Mouse (Mus musculus) heart, postnatal 4 days (tissue): ENCODE measurements around the gene Vars2. TPM values are rescaled to one million over a fixed set of nuclear protein-coding genes. Genes with fewer than 3 reads are reported as not detected.

Experiments used
- DNase-seq: peaks from one replicate; pipeline ENCODE4 v3.0.0; 2021
- total RNA-seq, 2 experiments: library from RNA; stranded (reverse); gene quantifications; 2 replicates each; pipeline ENCODE4 v1.2.3; 2021

The Vars2 gene
- total RNA-seq, 2 experiments from 2014 or later: 29.0 to 29.2 TPM

DNA sequence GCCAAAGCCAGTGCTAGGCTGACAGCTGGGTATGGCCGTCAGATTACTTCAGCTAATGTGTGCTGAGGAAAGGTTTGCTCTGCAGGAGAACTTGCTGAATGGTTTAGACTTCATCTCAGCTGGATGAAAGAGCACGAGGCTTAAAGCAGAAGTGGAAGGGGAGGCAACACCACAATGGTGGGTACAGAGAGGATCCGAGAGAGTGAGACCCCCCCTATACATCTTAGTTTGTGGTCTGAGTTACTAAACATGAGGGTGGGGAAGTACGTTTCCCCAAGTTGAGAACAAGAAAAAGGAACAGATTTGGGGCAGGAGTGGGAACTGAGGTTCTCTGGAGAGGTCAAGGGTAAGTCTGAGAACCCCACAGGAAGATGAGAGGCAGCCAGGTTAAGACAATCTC is 25.0 kb upstream of the Vars2 start:
- no peak for DNase-seq

DNA sequence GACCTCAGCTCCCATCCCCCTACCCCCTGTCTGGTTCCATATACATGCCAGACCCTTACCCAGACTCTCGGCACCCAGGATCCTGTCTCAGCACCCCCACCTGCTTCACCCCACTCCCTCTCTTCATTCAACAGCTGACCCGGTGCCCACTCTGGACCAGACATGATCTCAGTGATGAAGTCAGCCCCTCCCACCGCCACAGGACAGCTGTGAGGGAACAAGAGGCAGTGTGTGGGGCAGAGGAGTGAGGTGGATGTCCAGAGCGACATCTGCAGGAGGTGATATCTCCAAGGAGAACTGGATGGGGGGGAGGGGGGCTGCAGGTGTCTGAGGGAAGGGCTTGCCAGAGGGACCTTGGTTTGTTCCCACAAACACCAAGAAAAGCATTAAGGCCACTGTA is 24.4 kb upstream of the Vars2 start:
- DNase-seq: no peak

DNA sequence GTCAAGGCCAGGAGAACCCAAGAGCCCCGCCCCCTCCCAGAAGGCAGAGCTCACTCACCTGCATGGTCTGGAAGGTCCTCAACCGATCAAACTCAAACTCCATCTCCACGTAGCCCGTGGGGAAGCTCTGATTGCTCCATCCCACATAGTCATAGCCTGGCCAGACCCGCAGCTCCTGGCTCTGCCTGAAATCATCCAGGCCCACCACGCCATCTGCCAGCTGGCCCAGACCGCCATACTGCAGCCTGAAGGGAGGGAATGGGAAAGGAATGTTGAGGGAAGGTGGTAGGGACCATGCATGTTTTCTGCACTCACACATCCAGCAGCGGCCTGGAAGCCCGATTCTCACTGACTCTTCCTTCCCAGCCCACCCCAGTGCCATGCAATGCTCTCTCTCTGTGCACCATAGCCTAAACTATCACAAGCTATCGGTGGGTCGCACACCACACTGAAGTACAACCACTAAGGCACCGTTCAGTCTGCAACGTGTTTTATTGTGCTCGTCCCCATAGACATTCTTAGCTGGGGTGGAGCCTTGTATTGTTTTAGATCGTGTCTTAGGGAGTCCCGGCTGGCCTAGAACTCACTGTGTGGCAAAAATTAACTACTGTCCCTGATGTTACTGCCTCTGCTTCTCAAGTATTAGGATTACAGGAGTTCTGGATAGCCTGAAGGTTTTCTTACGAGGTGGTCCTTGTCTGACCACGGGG is 22.7 kb upstream of the Vars2 start:
- no peak for DNase-seq

DNA sequence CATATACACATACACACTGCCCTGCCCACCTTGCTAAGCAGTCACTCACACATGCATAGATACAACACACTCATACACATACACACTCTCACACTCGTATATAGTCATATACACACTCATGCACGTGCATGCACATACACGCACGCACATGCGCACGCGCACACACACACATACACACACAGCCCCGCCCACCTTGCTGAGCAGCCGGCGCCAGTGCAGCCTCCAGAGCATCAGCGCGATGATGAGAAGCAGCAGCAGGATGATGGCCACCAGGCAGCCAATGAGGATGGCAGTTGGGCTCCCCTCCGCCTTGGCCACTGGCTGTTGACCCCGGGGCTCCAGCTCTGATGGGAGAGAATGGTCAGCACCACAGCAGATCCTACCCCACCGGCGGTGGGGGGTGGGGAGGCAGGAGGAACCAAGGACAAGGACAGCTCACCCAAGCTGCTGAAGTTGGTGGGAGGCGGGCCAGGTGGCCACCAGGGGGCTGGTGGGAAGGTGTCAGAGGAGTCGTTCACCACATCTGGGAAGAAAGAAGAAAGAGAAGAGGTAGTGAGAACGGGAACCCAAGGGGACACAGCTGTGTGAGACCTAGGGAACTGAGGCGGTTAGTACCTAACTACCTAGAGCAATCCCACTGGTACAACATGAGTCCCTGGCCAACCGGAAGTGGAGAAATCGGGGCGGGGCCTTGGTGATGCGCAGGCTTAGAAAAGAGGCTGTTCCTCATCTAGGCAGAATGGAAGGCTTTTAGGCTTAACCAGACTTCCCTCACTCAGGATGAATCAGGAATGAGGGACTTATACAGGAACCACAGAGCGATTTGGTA is 21.2 kb upstream of the Vars2 start:
- no peak for DNase-seq

DNA sequence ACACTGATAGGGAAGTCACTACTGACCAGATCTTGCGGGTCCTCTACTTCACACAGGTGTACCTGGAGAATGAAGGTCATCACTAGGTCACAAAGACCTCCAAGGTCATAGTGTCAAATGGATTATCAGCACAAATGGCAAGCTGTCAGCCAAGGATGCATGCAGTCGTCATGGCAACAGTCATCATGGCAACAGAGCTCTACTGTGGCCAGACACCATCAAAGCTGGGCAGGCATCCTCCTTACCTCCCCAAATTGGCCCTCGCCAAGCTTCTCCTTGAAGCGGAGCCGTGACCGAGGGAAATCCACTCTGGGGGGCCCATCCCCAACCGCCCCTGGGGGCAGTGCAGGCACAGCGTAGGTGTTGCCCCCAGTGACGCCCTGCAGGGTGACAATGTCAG is 17.7 kb upstream of the Vars2 start:
- no peak for DNase-seq

DNA sequence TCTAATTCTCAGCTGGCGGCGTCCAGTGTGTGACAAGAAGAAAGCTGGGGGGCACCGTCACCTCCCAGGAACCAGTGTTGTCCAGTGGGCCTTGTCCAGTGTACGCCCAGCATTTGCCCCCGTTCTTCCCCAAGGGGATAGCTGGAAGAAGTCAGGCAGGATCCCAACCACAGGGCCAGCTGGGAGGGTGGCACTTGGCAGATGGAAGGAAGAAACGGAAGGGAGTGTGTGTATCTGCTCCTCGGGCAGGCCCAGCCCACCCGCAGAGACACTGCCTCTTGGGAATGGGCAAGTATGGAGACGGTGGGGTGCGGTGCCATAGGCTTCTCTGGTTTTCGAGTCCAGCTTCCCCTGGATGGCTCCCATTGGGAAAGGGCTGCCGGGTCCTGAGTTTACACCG is 14.6 kb upstream of the Vars2 start:
- DNase-seq: no peak

DNA sequence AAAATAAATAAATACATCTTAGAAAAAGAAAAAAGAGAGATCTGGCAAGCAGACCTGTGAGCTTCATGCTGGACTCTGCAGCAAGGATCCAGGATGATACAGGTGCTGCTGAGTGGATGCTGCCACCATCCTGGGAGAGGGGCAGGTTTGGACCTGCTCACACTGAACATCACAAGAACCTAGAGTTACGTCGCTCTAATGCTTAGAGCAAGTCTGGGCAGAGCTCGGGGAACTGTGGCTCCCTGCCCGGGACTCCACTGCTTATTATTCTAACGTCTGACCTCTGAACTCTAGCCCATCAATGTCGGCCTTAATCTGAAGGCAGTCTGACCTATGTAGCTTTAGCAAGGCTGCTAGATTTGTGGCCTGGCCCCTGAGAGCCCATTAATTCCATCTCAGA is 13.2 kb upstream of the Vars2 start:
- no peak for DNase-seq

DNA sequence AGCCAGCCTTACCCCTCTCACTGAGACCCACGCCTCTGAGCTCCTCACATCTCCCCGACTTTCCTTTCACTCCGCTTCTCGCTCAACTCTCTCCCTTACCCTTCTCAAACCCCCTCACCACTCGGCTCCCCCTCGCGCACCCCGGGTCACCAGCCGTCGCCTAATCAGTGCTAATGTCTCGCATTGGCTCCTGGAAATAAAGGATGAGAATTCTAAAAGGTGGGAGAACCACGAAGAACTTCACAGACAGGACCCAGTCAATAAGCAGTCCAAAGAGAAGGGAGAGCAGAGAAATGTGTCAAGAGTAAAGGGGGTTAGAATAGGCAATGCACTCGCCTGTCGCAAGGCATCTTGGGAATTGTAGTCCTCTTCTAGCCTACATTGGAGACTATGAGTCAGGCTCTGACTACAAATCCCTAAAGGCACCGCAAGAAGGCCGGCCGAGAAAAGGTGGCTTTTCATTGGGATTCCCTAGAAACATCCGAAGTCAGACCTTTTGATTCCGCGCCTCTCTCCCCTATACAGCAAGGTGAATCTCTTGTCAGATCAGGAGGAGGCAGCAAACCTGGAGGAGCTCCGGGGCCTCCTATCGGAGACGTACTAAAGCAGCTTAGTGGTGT is 6.1 kb upstream of the Vars2 start, which contains the start of gene Gtf2h4:
TSS of gene Gtf2h4 (minus strand) at position 324 of the 620 bp plus-strand sequence.
- DNase-seq: peak; percentile 91

DNA sequence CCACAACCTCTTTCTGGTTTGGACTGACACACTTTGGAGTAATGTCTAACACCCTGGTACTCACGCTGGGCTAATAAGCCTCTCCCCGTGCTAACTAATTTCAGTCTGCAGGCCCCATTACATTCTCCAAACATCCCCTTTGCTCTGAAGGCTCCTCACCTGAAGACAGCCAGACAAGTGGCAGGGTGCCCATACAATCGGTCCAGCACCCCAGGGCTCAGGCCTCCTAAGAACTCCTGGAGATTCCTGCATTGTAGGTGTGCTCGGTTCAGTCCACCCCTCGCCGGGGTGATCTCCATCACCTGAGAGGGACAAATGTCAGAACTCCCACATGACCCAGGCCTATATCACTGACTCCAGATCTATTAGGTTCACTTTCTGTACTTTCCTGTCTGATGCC is 5.1 kb upstream of the Vars2 start:
- no peak for DNase-seq

DNA sequence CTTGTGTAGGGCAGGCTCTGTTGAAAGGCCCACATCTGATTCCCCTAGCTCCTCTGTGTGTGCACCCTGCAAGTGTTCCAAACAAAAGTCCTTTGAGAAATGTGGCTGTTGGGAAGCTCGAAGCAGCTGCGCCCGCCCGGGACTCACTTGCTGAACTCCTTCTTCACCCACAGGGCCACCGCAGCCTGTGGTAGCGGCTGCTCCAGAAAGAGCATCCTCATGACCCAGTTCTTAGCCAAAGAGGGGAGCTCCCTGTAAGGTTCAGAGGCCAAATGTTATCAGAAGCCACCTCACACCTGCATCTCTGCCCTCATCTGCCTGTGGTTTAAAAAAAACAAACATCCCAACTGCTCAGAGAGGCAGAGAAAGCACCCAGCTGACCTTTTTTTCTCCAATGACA is 4.5 kb upstream of the Vars2 start:
- no peak for DNase-seq

DNA sequence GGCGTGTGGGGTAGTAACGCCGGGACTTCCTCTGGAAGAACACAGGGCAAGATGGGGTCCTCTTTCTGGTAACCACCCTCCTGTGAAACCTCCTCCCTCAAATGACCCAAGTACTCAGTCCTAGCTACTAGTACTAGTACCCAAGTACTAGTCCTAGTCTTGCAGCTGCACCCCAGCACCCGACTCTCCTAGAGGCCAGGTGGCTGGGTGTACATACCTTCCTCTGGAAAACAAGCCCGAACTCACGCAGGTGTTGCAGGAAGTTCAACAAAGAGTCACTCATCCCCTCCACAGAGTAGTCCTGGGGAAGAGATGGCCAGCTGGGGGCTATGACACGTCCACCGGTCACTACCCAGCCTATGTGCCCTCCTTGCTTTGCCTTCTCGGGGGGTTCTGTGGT is 2.3 kb upstream of the Vars2 start:
- no peak for DNase-seq

DNA sequence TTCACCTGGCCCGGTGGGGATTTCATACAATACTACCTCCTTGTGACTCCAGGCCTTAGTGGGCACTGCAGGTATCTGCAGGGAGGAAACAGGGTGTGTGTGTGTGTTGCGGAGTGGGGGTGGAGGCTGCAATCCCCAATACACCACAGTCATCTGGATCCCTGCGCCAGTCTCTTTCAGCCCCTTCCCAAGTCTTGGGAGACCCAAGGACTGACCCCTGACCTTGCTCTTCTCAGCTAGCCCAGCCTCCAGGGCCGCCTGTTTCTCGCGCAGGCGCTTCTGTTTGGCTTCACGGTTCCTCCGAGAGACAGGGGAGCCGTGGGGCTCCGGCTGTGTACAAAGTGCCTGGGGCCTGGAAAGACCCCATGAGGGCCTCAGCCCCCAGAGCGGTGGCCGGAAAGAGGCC is 538 bp downstream of the Vars2 start:
- peak; percentile 41 for DNase-seq

DNA sequence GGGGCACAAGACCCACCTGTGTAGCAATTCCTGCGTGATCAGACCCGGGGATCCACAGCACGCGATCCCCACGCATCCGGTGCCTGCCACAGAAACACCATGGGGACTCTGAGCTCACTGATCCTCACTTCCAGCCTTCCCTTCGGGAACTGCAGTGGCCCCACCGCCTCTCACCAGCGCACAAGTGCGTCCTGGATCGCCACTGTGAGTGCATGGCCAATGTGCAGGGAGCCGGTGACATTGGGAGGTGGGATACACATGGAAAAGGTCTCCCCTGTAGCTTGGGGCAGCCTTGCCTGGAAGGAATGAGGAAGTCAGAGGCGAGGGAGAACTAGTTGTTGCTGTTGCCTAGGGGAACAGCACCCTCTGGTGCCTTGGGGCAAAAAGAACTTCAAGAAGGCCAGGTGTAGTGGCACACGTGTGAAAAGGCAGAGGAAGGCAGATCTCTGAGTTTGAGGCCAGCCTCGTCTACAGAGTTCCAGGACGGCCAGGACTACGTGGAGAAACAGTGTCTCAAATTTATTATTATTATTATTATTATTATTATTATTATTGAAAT is 1.4 kb downstream of the Vars2 start:
- no peak for DNase-seq

DNA sequence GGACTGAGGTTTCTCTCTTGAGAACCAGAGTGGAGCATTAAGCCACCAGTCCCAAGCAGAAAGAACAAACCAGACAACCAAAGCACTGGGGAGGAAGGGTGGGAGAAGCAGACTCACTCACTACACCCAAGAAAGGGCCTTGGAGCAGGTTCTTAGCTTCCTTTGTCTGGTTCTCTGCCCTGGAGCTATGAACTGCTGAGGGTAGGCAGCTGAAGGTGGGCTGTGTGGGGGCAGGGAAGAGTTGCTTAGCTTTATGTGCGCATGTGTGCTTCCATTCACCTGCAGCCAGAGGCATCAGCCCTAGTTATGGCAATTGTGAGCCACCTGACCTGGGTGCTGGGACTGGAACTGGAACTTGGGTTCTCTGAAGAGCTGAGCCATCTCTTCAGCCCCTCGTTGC is 14.3 kb downstream of the Vars2 start:
- DNase-seq: no peak

DNA sequence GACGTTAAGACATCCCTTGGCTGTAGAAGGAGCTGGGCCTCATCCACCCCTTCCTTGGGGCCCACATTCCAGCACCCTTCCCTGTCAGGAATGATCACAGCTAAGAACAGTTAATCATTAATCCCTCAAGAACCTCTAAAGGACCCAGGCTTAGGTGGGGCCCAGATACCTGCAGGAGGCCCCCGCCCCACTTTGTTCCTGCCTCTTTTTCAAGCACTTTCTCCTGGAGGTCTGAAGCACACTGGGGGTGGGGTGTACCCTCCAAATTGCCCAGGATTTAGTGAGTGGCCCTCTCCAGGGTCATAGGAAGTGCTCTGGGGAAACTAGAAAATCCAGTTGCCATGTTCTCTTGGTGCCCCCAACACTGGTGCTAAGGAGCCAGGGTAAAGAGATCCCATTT is 18.0 kb downstream of the Vars2 start:
- no peak for DNase-seq

DNA sequence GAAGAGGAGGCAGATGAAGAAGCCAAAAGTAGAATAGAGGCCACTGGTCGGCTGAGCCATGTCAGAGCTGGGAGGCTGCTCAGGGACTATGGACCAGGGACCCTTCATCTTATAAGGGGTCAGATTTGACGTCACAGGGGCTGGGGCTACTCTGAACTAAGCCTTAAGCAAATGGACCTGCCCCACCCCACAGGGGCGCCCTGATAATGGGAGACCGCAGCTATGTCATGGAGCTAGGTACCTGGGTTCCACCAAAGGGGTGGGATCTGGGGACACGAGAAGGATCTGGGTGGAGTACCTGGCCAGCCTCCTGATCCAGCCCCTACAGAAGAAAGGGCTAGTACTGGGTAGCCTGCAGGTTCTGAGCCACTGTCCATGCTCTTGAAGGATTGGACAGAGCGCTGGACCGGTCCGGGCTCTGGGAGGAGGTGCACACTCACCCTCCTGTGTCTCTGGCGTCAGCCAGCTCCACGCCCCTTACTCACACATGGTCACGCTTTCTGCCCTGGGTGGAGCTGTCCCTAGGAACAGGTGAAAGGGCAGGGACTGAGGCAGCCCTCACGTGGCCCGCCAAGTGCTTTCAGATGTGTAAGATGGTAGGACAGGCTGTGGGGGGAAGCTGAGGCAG is 23.7 kb downstream of the Vars2 start, which contains the start of gene Mucl3:
TSS of gene Mucl3 (minus strand) at position 87 of the 628 bp plus-strand sequence.
- DNase-seq: no peak

DNA sequence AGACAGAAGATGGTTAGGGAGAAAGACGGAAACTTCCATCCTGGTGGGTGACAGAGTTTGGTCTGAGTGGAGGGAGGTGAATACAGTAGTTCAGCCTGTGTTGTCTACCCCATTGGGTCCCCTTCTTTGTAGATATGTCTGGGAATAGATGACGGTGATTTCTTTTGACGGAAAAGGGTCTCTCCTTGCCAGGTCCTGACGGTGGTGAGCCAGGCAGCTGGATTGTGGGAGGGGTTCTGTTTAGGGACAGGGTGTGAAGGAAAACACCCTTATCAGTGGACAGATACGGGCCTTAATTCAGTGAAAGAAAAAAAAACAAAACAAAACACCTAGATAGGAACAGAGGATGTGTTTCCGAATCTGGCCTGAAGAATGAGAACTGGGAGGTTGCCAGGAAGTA is 28.0 kb downstream of the Vars2 start:
- no peak for DNase-seq

DNA sequence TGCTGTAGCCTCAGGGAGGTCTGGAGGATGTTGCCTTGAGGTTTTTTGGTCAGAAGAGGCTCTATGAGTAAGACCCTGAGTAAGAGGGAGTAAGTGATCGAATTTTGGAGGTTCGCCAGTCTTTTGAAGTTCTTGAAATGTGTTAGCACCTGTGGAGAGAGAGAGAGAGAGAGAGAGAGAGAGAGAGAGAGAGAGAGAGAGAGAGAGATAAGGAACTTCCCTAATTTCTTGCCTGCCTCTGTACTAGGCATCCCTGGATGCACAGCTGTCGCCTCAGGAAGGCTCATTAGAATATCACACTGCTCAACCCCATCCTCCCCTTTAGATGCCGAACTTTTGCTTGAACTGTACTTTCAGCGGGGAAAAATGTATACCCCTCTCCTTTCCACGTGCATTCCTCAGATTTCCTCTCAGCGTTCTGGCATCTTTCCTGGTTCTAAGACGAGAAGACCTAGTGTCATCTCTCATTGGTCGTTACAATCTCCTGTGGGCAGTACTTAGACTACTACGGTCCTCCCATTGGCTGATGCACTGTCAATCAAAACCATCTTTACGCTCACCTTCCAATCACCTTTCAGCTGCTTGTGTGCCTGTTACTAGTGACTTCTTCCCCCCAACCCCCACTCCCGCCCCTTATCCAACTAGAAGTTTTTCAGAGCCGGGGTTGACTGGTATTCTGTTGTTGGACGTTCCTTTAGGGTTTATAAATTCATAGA is 28.8 kb downstream of the Vars2 start:
- DNase-seq: peak; percentile 86

DNA sequence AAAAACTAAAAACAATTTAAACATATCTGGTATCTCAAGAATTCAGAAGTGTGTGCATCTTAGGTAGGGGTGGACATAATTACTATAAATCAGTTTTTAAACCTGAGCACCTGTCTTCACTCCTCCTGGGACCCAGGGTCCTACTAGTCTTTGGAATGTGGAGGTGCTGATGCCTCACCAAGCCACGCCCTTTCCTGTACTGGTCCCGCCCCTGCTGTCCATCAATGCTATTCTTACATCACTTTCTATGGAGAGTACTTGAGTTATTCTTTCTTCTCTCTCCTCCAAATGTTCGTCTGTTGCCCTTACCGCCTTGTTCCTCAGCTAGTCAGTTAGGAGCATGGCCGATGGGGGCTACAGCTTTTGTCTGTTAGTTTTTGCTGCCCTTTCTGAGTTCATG is 31.0 kb downstream of the Vars2 start:
- peak; percentile 43 for DNase-seq

DNA sequence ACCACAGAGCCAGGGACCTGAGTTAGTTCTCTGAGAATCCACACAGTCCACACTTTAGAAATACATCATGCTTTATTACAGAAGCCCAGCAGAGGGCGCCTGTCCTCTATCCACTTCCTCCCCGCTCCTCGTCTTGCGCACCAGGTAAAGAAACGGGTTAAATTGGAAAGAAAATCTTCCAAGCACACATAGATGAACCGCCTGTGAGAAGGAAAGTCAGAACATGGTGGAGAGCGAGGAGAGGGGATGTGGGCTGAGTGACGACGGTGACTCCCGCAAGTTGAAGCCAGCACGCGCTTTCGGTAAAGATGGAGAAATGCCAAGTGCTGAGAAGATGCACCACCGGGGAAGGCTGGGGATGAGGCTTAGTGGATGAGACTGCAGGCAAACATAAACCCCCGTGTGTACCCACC is 31.7 kb downstream of the Vars2 start:
- peak; percentile 76 for DNase-seq

DNA sequence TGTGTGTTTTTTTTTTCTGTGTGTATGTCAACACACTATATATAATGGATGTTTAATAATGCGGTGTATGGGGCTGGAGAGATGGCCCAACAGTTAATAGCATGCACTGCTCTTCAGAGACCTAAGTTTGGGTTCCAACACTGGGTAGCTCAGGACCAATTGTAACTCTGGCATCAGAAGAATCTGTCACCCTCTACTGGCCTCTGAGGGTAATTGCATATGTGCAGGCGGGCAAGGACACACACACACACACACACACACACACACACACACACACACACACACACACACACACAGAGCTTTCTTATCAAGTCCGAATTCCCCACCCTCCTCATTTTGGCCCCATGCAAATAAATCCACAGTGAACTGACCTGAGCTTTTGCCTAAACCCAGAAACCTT is 32.2 kb downstream of the Vars2 start:
- no peak for DNase-seq

DNA sequence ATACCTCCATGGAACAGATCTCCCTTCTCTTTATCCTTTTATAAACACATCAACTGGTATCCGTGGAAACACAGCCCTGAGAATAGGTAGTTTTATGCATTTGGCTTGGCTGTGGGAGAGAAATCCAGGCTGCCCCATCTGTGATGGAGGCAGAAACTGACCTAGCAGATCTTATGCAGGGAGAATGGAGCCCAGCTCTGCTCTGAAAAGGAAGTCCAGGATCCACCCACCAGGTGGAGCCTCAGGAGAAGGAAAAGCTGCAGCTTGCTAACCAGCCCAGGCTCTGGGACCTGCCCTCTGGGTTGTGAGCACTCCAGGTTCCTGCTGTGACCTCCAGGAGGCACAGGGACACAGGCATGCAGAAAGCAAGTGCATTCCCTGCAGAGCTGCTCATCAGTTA is 33.4 kb downstream of the Vars2 start:
- DNase-seq: peak; percentile 55
